Mouse (Mus musculus) G1E (cell line): ENCODE data around the gene Plekho1.

Experiments
- CTCF ChIP-seq: IDR thresholded peaks from 2 replicates; pipeline ENCODE4 v1.5.1; 2012; ENCODE audit warnings: low read depth, low read length, inconsistent platforms, mixed read lengths
- GATA1 ChIP-seq: IDR thresholded peaks from 2 replicates; pipeline ENCODE4 v1.6.1; 2012; ENCODE audit warnings: borderline replicate concordance, low read length, inconsistent platforms, mixed read lengths
- POLR2AphosphoS5 ChIP-seq: IDR thresholded peaks from 2 replicates; pipeline ENCODE4 v1.6.1; 2012; ENCODE audit warnings: low read depth, low read length, inconsistent platforms; ENCODE audit not compliant: insufficient replicate concordance
- TAL1 ChIP-seq: conservative IDR thresholded peaks from 2 replicates; pipeline ENCODE4 v1.6.1; 2012; ENCODE audit warnings: low read depth, low read length, inconsistent platforms, mixed read lengths

DNA sequence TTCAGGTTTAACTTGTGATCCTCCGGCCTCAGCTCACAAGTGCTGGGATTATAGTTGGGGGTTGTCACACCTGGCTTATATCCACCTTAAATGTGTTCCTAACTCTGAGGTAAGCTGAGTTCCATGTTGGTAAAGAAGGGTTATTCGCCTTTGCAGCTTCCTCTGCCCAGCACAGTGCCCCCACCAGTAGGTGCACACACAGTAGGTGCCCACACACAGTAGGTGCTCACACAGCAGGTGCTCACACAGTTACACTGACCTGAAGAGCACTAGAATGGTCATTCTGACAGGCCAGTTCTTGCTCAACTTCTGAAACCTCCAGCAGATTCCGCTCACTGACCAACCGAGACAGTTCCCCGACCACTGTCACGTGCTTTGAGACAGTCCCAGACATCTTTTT lies 45.3 kb upstream of the Plekho1 start:
- TF ChIP-seq CTCF = no peak
- TF ChIP-seq GATA1 = no peak
- no peak for TF ChIP-seq POLR2AphosphoS5
- no peak for TF ChIP-seq TAL1
